Mouse (Mus musculus): ENCODE measurements at regions not wholly inside any gene's neighbourhood (a gene's known extent, or its start where the extent isn't known, plus 50 kb on each side); places are given as distances from the start of the nearest gene placed in this dataset.

GRCm38 (mm10) chr13:53535781-53536425 lies 63.0 kb upstream of the Msx2 start:
- Histone ChIP-seq H3K27me3 (ENCODE audit: control insufficient read depth, insufficient read depth, low read length) (no peaks in the 10 kb centered on the region), H3K4me1 (ENCODE audit: control insufficient read depth, insufficient read depth, low read length) (no peaks in the 10 kb centered on the region; the same call in 1 of the 2 replicates), H3K9me3 (ENCODE audit: control insufficient read depth, low read length) (no peaks in the 10 kb centered on the region), H3K27ac (ENCODE audit: low read depth, low read length) (no peak overlapping the region), H3K4me3 (ENCODE audit: low read depth, low read length) (no peak overlapping the region), H3K4me2 (ENCODE audit: low read depth, low read length) (no peak overlapping the region), H3K9ac (replicated peaks; ENCODE audit: low read depth, low read length) (no peak overlapping the region), H3K36me3 (ENCODE audit: control insufficient read depth, insufficient read depth, low read length) (no peaks in the 10 kb centered on the region)
- WGBS: 76% methylated on average over 10 of the region's 10 CpGs
- ATAC-seq (ENCODE audit: low read depth): no peak

- no peaks in the 10 kb centered on the region for H3K9me3 ChIP-seq (ENCODE audit: control insufficient read depth, low read length)
- WGBS: 18% methylated on average over 8 of the region's 8 CpGs
- ATAC-seq (ENCODE audit: low read depth): peak; percentile 56
- H3K4me1 ChIP-seq (ENCODE audit: control insufficient read depth, insufficient read depth, low read length): no peaks in the 10 kb centered on the region; the same call in 1 of the 2 replicates
- H3K27ac ChIP-seq (ENCODE audit: low read depth, low read length): no peak overlapping the region
- H3K36me3 ChIP-seq (ENCODE audit: control insufficient read depth, insufficient read depth, low read length): no peaks in the 10 kb centered on the region
- no peaks in the 10 kb centered on the region for H3K27me3 ChIP-seq (ENCODE audit: control insufficient read depth, insufficient read depth, low read length)
- no peak overlapping the region for H3K4me2 ChIP-seq (ENCODE audit: low read depth, low read length)
- no peak overlapping the region for H3K4me3 ChIP-seq (ENCODE audit: low read depth, low read length)
- no peak overlapping the region for H3K9ac ChIP-seq (replicated peaks; ENCODE audit: low read depth, low read length)
These were observed 60.9 kb upstream of the Msx2 start for GRCm38 (mm10) chr13:53533738-53534137.

- H3K4me1 ChIP-seq (ENCODE audit: control insufficient read depth, insufficient read depth, low read length): no peaks in the 10 kb centered on the region; the same call in 1 of the 2 replicates
- no peak overlapping the region for H3K4me3 ChIP-seq (ENCODE audit: low read depth, low read length)
- no peak overlapping the region for H3K4me2 ChIP-seq (ENCODE audit: low read depth, low read length)
- no peaks in the 10 kb centered on the region for H3K9me3 ChIP-seq (ENCODE audit: control insufficient read depth, low read length)
- H3K27me3 ChIP-seq (ENCODE audit: control insufficient read depth, insufficient read depth, low read length): 0 out of 2 replicates have a peak, but pooled peaks cover 3% of the 10 kb centered on the region
- ATAC-seq (ENCODE audit: low read depth): no peak
- no peak overlapping the region for H3K9ac ChIP-seq (replicated peaks; ENCODE audit: low read depth, low read length)
- 88% methylated on average over 9 of the region's 9 CpGs for WGBS
- H3K36me3 ChIP-seq (ENCODE audit: control insufficient read depth, insufficient read depth, low read length): no peaks in the 10 kb centered on the region
- no peak overlapping the region for H3K27ac ChIP-seq (ENCODE audit: low read depth, low read length)
These were observed 54.0 kb upstream of the Msx2 start for GRCm38 (mm10) chr13:53526880-53527279.

GRCm38 (mm10) chr13:53522807-53523206 lies 49.9 kb upstream of the Msx2 start:
- Histone ChIP-seq H3K36me3 (ENCODE audit: control insufficient read depth, insufficient read depth, low read length) (no peaks in the 10 kb centered on the region), H3K9ac (replicated peaks; ENCODE audit: low read depth, low read length) (no peak overlapping the region), H3K27me3 (ENCODE audit: control insufficient read depth, insufficient read depth, low read length) (no peaks in the 10 kb centered on the region), H3K4me2 (ENCODE audit: low read depth, low read length) (no peak overlapping the region), H3K4me3 (ENCODE audit: low read depth, low read length) (no peak overlapping the region), H3K4me1 (ENCODE audit: control insufficient read depth, insufficient read depth, low read length) (no peaks in the 10 kb centered on the region), H3K27ac (ENCODE audit: low read depth, low read length) (no peak overlapping the region), H3K9me3 (ENCODE audit: control insufficient read depth, low read length) (no peaks in the 10 kb centered on the region)
- 24% methylated on average over 5 of the region's 5 CpGs for WGBS
- ATAC-seq (ENCODE audit: low read depth): no peak
